Mouse (Mus musculus) neural tube, embryonic 12.5 days (tissue): ENCODE data around the gene Cox6a2. TPM values are rescaled to one million over a fixed set of nuclear protein-coding genes. Genes with fewer than 3 reads are reported as not detected.

ENCODE experiments used
- ATAC-seq: fragments of 200-750 bp; cut with Nextera tagmentation; 2 replicates; pipeline ENCODE4 v1.8.0; 2017; ENCODE audit warnings: low read depth, mild to moderate bottlenecking, moderate TSS enrichment, moderate library complexity; ENCODE audit not compliant: low FRiP score
- H3K27ac ChIP-seq: fragments of 300-500 bp; sonication (generic); 2 replicates; pipeline ENCODE4 v1.5.1; 2016
- H3K27me3 ChIP-seq: fragments of 300-500 bp; sonication (generic); replicated peaks from 2 replicates; pipeline ENCODE4 v1.6.1; 2016; ENCODE audit warnings: mild to moderate bottlenecking
- H3K36me3 ChIP-seq: fragments of 300-500 bp; sonication (generic); 2 replicates; pipeline ENCODE4 v1.6.1; 2016; ENCODE audit warnings: mild to moderate bottlenecking
- H3K4me1 ChIP-seq: fragments of 300-500 bp; sonication (generic); 2 replicates; pipeline ENCODE4 v1.6.1; 2016
- H3K4me2 ChIP-seq: fragments of 300-500 bp; sonication (generic); replicated peaks from 2 replicates; pipeline ENCODE4 v1.6.1; 2016; ENCODE audit warnings: mild to moderate bottlenecking
- H3K4me3 ChIP-seq: fragments of 300-500 bp; sonication (generic); 2 replicates; pipeline ENCODE4 v1.5.1; 2016
- H3K9ac ChIP-seq: fragments of 300-500 bp; sonication (generic); 2 replicates; pipeline ENCODE4 v1.6.1; 2016; ENCODE audit warnings: mild to moderate bottlenecking
- H3K9me3 ChIP-seq: fragments of 300-500 bp; sonication (generic); 2 replicates; pipeline ENCODE4 v1.6.1; 2016; ENCODE audit warnings: mild to moderate bottlenecking
- WGBS: fragments of 180-500 bp; shearing (Covaris S2); methylation state at CpG from one replicate; pipeline ENCODE4 v1.1.7; 2016; 5-methylcytosine and 5-hydroxymethylcytosine counted together
- polyA plus RNA-seq: library from polyadenylated mRNA; unstranded; fragments of >200 nt; fragmentation: Nextera tagmentation; extraction: Ambion mirVana; gene quantifications from 2 replicates; pipeline ENCODE4 v1.2.1, GENCODE M21; 2016

Gene Cox6a2
- polyA plus RNA-seq, 1 experiment from 2014 or later = 2.1 TPM

GRCm38 (mm10) chr7:128220936-128221335 is 14.7 kb upstream of the Cox6a2 start:
- Histone ChIP-seq H3K4me1 (no peaks in the 10 kb centered on the region), H3K4me3 (no peak overlapping the region), H3K4me2 (no peak overlapping the region), H3K36me3 (no peaks in the 10 kb centered on the region), H3K27ac (no peak overlapping the region), H3K9me3 (no peaks in the 10 kb centered on the region), H3K27me3 (no peaks in the 10 kb centered on the region), H3K9ac (no peak overlapping the region)
- WGBS = 92% methylated on average over 3 of the region's 3 CpGs
- no peak for ATAC-seq

- WGBS = 88% methylated on average over 4 of the region's 4 CpGs
- no peak for ATAC-seq
- Histone ChIP-seq H3K9me3 (no peaks in the 10 kb centered on the region), H3K36me3 (no peaks in the 10 kb centered on the region), H3K4me3 (no peak overlapping the region), H3K9ac (no peak overlapping the region), H3K27ac (no peak overlapping the region), H3K4me2 (no peak overlapping the region), H3K4me1 (no peaks in the 10 kb centered on the region), H3K27me3 (no peaks in the 10 kb centered on the region)
These were observed 13.8 kb upstream of the Cox6a2 start for GRCm38 (mm10) chr7:128219952-128220351.

- WGBS = 60% methylated on average over 3 of the region's 3 CpGs
- Histone ChIP-seq H3K4me3 (no peak overlapping the region), H3K4me2 (no peak overlapping the region), H3K4me1 (no peaks in the 10 kb centered on the region), H3K27ac (no peak overlapping the region), H3K27me3 (no peaks in the 10 kb centered on the region), H3K9ac (no peak overlapping the region), H3K9me3 (no peaks in the 10 kb centered on the region), H3K36me3 (no peaks in the 10 kb centered on the region)
- ATAC-seq = no peak
These were observed 3.6 kb upstream of the Cox6a2 start for GRCm38 (mm10) chr7:128209826-128210225.

GRCm38 (mm10) chr7:128208187-128208586 is 2.0 kb upstream of the Cox6a2 start:
- ATAC-seq = no peak
- Histone ChIP-seq H3K4me2 (no peak overlapping the region), H3K36me3 (no peaks in the 10 kb centered on the region), H3K9me3 (no peaks in the 10 kb centered on the region), H3K27me3 (no peaks in the 10 kb centered on the region), H3K4me3 (no peak overlapping the region), H3K4me1 (no peaks in the 10 kb centered on the region), H3K9ac (no peak overlapping the region), H3K27ac (no peak overlapping the region)
- 11% methylated on average over 4 of the region's 4 CpGs for WGBS

GRCm38 (mm10) chr7:128205695-128206094 is 492 bp downstream of the Cox6a2 start:
- H3K27me3 ChIP-seq = no peaks in the 10 kb centered on the region
- no peaks in the 10 kb centered on the region for H3K4me1 ChIP-seq
- H3K9ac ChIP-seq = no peak overlapping the region
- no peak overlapping the region for H3K4me2 ChIP-seq
- no peak overlapping the region for H3K27ac ChIP-seq
- no peak overlapping the region for H3K4me3 ChIP-seq
- no peaks in the 10 kb centered on the region for H3K36me3 ChIP-seq
- WGBS = 88% methylated on average over 18 of the region's 18 CpGs
- no peaks in the 10 kb centered on the region for H3K9me3 ChIP-seq
- no peak for ATAC-seq

- no peaks in the 10 kb centered on the region for H3K27me3 ChIP-seq
- H3K36me3 ChIP-seq = no peaks in the 10 kb centered on the region
- no peaks in the 10 kb centered on the region for H3K4me1 ChIP-seq
- WGBS = 89% methylated on average over 8 of the region's 8 CpGs
- no peak overlapping the region for H3K4me3 ChIP-seq
- ATAC-seq = no peak
- no peak overlapping the region for H3K27ac ChIP-seq
- no peak overlapping the region for H3K4me2 ChIP-seq
- H3K9ac ChIP-seq = no peak overlapping the region
- no peaks in the 10 kb centered on the region for H3K9me3 ChIP-seq
These were observed 2.0 kb downstream of the Cox6a2 start for GRCm38 (mm10) chr7:128204179-128204578.

GRCm38 (mm10) chr7:128203071-128203470 is 3.1 kb downstream of the Cox6a2 start:
- H3K4me2 ChIP-seq = no peak overlapping the region
- H3K36me3 ChIP-seq = no peaks in the 10 kb centered on the region
- H3K27ac ChIP-seq = no peak overlapping the region
- no peak overlapping the region for H3K9ac ChIP-seq
- no peak for ATAC-seq
- H3K27me3 ChIP-seq = no peaks in the 10 kb centered on the region
- no peaks in the 10 kb centered on the region for H3K9me3 ChIP-seq
- 84% methylated on average over 9 of the region's 9 CpGs for WGBS
- H3K4me3 ChIP-seq = no peak overlapping the region
- no peaks in the 10 kb centered on the region for H3K4me1 ChIP-seq

- H3K27ac ChIP-seq = no peak overlapping the region
- no peaks in the 10 kb centered on the region for H3K27me3 ChIP-seq
- ATAC-seq = no peak
- no peak overlapping the region for H3K9ac ChIP-seq
- H3K4me3 ChIP-seq = no peak overlapping the region
- H3K4me1 ChIP-seq = no peaks in the 10 kb centered on the region
- WGBS = 91% methylated on average over 9 of the region's 9 CpGs
- H3K36me3 ChIP-seq = no peaks in the 10 kb centered on the region
- no peak overlapping the region for H3K4me2 ChIP-seq
- H3K9me3 ChIP-seq = no peaks in the 10 kb centered on the region
These were observed 4.6 kb downstream of the Cox6a2 start for GRCm38 (mm10) chr7:128201607-128202006.

GRCm38 (mm10) chr7:128181691-128182090 is 24.5 kb downstream of the Cox6a2 start:
- Histone ChIP-seq H3K4me1 (no peaks in the 10 kb centered on the region), H3K9me3 (no peaks in the 10 kb centered on the region), H3K36me3 (no peaks in the 10 kb centered on the region), H3K27me3 (no peaks in the 10 kb centered on the region), H3K4me2 (no peak overlapping the region), H3K9ac (no peak overlapping the region), H3K27ac (no peak overlapping the region), H3K4me3 (no peak overlapping the region)
- WGBS = 94% methylated on average over 10 of the region's 10 CpGs
- no peak for ATAC-seq

- 78% methylated on average over 6 of the region's 6 CpGs for WGBS
- Histone ChIP-seq H3K27ac (no peak overlapping the region), H3K9me3 (no peaks in the 10 kb centered on the region), H3K9ac (no peak overlapping the region), H3K27me3 (no peaks in the 10 kb centered on the region), H3K4me3 (no peak overlapping the region), H3K4me2 (no peak overlapping the region), H3K36me3 (no peaks in the 10 kb centered on the region), H3K4me1 (no peaks in the 10 kb centered on the region)
- no peak for ATAC-seq
These were observed 25.6 kb downstream of the Cox6a2 start for GRCm38 (mm10) chr7:128180546-128180945.

GRCm38 (mm10) chr7:128180126-128180525 is 26.1 kb downstream of the Cox6a2 start:
- Histone ChIP-seq H3K9me3 (no peaks in the 10 kb centered on the region), H3K9ac (no peak overlapping the region), H3K4me3 (no peak overlapping the region), H3K27ac (no peak overlapping the region), H3K36me3 (no peaks in the 10 kb centered on the region), H3K4me1 (no peaks in the 10 kb centered on the region), H3K27me3 (no peaks in the 10 kb centered on the region), H3K4me2 (no peak overlapping the region)
- WGBS = 76% methylated on average over 7 of the region's 7 CpGs
- no peak for ATAC-seq

GRCm38 (mm10) chr7:128178385-128178784 is 27.8 kb downstream of the Cox6a2 start:
- H3K4me2 ChIP-seq = no peak overlapping the region
- H3K9ac ChIP-seq = no peak overlapping the region
- ATAC-seq = no peak
- H3K36me3 ChIP-seq = no peaks in the 10 kb centered on the region
- no peaks in the 10 kb centered on the region for H3K9me3 ChIP-seq
- H3K27ac ChIP-seq = no peak overlapping the region
- H3K4me3 ChIP-seq = no peak overlapping the region
- no peaks in the 10 kb centered on the region for H3K4me1 ChIP-seq
- H3K27me3 ChIP-seq = no peaks in the 10 kb centered on the region
- WGBS = 85% methylated on average over 2 of the region's 2 CpGs

- H3K4me2 ChIP-seq = no peak overlapping the region
- H3K27ac ChIP-seq = no peak overlapping the region
- ATAC-seq = no peak
- no peaks in the 10 kb centered on the region for H3K27me3 ChIP-seq
- no peak overlapping the region for H3K9ac ChIP-seq
- H3K36me3 ChIP-seq = no peaks in the 10 kb centered on the region
- 74% methylated on average over 3 of the region's 3 CpGs for WGBS
- no peaks in the 10 kb centered on the region for H3K9me3 ChIP-seq
- H3K4me3 ChIP-seq = no peak overlapping the region
- no peaks in the 10 kb centered on the region for H3K4me1 ChIP-seq
These were observed 36.2 kb downstream of the Cox6a2 start for GRCm38 (mm10) chr7:128169996-128170395.
